Mouse (Mus musculus): Measurements from ENCODE around the gene Zbtb41.

DNA sequence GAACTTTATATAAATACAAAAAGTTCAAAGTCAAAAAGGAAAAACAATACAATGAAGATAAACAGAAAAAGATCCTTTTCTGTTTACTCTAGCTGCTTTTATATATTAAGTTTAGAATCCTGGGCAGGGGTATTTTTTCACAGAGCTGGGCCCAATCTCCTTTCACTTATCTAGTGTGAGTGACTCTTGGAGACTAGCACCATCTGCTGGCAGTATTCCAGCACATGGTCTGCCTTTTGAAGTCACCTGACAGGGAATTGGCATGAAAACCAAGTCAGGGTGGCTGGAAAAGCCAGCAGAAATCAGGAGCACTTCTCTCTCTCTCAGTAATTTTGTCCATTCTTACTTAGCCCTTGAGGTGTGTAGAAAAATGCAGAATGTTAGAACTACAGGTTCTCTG is 16.3 kb downstream of the Zbtb41 start:
- TF ChIP-seq POLR2A (IDR thresholded peaks at IDR 0.05; ENCODE audit: borderline replicate concordance, insufficient read depth, low read length) (no peak), CTCF (IDR thresholded peaks at IDR 0.05; ENCODE audit: borderline replicate concordance, insufficient read depth, low read depth, low read length) (no peak)
